Mouse (Mus musculus) embryonic facial prominence, embryonic 10.5 days (tissue): ENCODE data around the gene Gsx2. TPM values are rescaled to one million over a fixed set of nuclear protein-coding genes. Genes with fewer than 3 reads are reported as not detected.

Experiments
- polyA plus RNA-seq: library from polyadenylated mRNA; unstranded; fragments of >200 nt; fragmentation: Nextera tagmentation; extraction: Ambion mirVana; gene quantifications from 2 replicates; pipeline ENCODE4 v1.2.1, GENCODE M21; 2016

The Gsx2 gene
- polyA plus RNA-seq, 1 experiment from 2014 or later: 1.3 TPM

Other genes with a start within 250 kb of the Gsx2 start
- gene Chic2, start 30.8 kb upstream of the Gsx2 start, polyA plus RNA-seq: 36.2 and 40.3 TPM in 2 replicates
- gene Pdgfra, start 76.7 kb downstream of the Gsx2 start, polyA plus RNA-seq: 44.2 and 56.6 TPM in 2 replicates